Mouse (Mus musculus): ENCODE results near the gene Cd4.
A peak's percentile ranks its signal among the peaks of the same experiment; 100 is the strongest.

The Cd4 gene

DNA sequence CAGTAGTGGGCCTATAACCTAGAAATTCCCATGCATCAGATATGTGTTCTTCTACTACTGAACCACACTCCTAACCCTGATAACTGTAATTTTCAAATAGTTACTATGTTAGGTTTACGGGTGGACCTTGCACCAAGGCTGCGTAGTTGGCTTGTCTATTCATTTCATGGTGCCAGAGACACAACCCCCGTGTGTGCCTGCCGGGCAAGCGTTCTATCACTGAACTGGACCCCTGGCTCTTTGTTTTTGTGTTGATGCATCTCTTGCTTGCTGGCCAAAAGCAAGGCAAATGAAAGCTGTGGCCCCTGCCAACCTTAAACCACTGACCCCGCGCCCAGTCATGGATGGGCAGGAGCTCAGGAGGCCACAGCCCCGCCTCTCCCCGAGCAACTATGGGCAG, 6.2 kb downstream of the Cd4 start:
- H3K36me3 ChIP-seq (ENCODE audit: control insufficient read depth, insufficient read depth, low read length, poor library complexity, severe bottlenecking) = no peaks in the 10 kb centered on the region
- DNase-seq (ENCODE audit: low read depth, low spot score) = no peak
- no peaks in the 10 kb centered on the region for H3K27me3 ChIP-seq (ENCODE audit: control insufficient read depth, insufficient read depth, low read length, poor library complexity, severe bottlenecking)

DNA sequence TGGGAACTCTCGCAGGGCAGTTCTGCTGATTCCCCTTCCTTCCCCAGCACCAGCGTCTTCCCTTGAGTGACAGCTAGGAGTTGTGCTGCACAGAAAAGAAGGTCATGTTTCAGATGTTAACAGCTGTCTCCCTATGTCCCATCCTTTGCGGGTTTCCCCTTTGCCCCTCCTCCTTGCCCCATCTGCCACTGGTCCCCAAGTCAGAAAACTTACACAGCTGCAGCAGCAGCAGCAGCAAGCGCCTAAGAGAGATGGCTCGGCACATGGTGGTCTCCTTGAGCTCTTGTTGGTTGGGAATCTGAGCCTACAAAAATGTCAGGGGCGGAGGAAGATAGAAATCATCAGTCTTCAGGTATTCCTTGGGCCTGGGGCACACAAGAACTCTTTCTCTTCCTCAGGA, 8.6 kb downstream of the Cd4 start:
- Histone ChIP-seq H3K36me3 (ENCODE audit: control insufficient read depth, insufficient read depth, low read length, poor library complexity, severe bottlenecking) (no peaks in the 10 kb centered on the region), H3K27me3 (ENCODE audit: control insufficient read depth, insufficient read depth, low read length, poor library complexity, severe bottlenecking) (no peaks in the 10 kb centered on the region)
- DNase-seq (ENCODE audit: low read depth, low spot score) = no peak

DNA sequence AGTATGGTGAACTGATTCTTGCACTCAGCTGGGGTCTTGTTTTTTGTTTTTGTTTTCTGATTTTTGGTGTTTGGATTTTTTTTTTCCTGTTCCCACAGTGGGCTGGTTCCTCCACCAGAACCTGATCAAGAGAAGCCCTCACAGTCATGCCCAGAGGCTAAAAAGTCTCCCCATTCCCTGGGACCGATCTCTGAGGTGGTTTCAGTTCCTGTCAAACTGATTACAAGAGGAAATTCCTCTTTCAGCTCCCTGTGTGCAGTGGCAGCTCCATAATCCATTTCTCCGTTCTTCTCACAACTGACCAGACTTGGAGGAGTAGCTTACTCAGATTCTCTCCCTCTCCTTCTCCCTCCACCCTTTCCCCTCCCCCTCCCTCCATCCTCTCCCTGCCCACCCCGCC, 13.7 kb downstream of the Cd4 start:
- no peaks in the 10 kb centered on the region for H3K36me3 ChIP-seq (ENCODE audit: control insufficient read depth, insufficient read depth, low read length, poor library complexity, severe bottlenecking)
- no peaks in the 10 kb centered on the region for H3K27me3 ChIP-seq (ENCODE audit: control insufficient read depth, insufficient read depth, low read length, poor library complexity, severe bottlenecking)
- no peak for DNase-seq (ENCODE audit: low read depth, low spot score)

DNA sequence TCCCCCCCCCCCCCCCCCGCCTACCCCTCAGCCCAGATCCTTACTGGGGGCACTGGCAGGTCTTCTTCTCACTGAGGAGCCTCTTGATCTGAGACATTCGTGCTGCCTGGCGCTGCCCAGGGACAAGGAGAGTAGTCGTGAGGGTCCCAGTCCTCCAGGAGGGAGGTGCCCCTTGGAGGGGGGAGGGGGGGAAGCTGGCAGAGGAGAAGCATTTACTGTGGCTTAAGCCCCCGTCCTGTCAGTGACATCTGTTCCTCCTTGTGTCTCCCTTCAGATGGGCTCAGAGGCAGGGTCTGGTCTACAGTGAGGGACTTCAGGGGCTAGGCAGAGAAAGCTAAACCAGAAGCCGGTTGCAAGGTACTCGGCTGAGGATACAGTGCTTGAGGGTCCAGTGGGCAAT, 21.5 kb downstream of the Cd4 start:
- Histone ChIP-seq H3K36me3 (ENCODE audit: control insufficient read depth, insufficient read depth, low read length, poor library complexity, severe bottlenecking) (no peaks in the 10 kb centered on the region), H3K27me3 (ENCODE audit: control insufficient read depth, insufficient read depth, low read length, poor library complexity, severe bottlenecking) (peaks cover 2% of the 10 kb centered on the region; the same call in 1 of the 2 replicates)
- no peak for DNase-seq (ENCODE audit: low read depth, low spot score)

DNA sequence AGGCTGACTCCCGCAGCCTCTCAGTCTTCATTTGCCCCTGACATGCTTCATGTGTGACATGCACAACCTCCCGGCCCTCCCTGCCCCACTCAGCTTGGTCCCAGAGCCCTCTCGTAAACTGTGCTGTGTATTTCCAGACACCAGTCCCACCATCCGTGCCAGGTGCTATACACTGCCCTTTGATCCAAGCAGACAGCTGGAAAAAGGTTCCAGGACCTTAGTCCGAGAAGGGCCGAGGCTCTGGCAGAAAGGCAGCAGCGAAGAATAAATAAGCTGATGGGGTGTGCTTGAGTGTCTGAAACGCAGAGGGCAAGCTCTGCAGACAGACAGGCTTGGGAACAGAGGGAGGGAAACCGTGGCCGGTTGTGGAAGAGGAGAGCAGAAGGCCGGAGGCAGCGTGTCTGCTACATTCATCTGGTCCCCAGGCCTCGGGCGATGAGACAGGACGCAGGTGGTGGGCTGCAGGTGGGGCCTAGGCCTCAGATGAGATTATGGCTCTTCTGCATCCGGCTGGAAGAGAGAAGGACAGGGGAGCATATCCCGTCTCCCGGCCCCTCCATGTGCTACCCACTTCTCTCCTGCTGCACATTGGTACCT, 22.2 kb downstream of the Cd4 start:
- no peaks in the 10 kb centered on the region for H3K36me3 ChIP-seq (ENCODE audit: control insufficient read depth, insufficient read depth, low read length, poor library complexity, severe bottlenecking)
- no peak for DNase-seq (ENCODE audit: low read depth, low spot score)

DNA sequence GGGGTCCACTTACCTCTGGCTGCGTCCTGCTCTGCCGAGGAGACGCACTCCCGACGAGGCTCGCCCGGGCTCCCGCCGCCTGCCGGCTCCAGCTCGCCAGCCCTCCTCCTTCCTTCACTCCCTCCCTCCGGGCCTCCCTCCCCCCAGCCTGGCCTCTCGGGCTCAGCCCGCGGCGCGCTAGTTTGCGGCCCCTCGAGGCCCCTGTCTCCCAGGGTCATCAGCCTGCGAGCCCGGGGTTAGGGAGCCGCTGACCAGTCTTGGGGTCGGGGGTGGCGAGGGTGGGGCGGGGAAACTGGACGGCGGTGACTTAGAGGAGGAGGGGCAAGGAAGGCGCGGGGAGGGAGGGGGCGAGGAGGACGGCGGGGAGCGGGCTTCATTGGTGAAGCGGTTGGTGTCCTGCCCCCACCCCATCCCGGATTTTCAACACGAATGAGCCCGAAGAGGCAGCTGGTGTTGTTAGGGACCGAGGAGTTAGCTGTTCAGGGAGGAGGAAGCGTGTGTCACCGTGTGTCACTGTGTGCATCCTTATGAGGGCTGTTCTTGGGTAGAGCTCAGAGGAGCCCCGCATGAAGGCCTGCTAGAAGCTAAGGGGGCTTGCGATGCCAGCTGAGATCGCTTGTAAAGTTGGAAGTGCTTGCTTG, 24.2 kb downstream of the Cd4 start, which contains the start of gene Gpr162:
Gene Gpr162, minus strand, starts transcription at position 326 of the 641 bp plus-strand sequence.
- Histone ChIP-seq H3K27me3 (ENCODE audit: control insufficient read depth, insufficient read depth, low read length, poor library complexity, severe bottlenecking) (peaks cover 2% of the 10 kb centered on the region; the same call in 1 of the 2 replicates), H3K36me3 (ENCODE audit: control insufficient read depth, insufficient read depth, low read length, poor library complexity, severe bottlenecking) (no peaks in the 10 kb centered on the region)
- peak; percentile 30 for DNase-seq (ENCODE audit: low read depth, low spot score)

More for the DNA sequence above, 22.2 kb downstream of the Cd4 start:
- peaks cover 2% of the 10 kb centered on the region; the same call in 1 of the 2 replicates for H3K27me3 ChIP-seq (ENCODE audit: control insufficient read depth, insufficient read depth, low read length, poor library complexity, severe bottlenecking)

DNA sequence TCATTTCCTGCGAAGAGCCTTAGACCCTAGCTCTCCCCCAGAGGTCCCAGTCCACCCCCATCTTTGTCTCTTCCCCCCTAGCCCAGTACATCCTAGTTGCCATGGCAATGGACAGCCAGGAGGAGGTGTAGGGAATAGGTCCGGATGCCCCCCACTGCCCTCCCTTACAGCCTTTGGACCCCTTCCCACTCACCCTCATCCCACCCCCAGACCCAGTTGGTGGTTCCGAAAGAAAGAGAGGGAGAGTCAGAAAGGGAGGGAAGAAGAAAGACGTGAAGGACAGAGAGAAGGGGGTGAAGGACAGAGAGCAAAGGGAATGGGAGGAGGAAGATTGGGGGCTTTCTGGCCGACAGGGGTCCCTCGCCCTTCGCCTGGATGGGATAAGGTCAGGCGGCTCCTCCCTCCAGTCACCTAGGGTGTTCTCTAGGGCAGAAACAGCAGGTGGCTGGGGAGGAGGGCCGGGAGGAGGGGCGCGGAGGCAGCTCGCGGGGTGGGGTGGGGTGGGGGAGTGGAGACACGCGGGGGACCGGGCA, 24.8 kb downstream of the Cd4 start:
- H3K36me3 ChIP-seq (ENCODE audit: control insufficient read depth, insufficient read depth, low read length, poor library complexity, severe bottlenecking) = no peaks in the 10 kb centered on the region
- no peak for DNase-seq (ENCODE audit: low read depth, low spot score)

DNA sequence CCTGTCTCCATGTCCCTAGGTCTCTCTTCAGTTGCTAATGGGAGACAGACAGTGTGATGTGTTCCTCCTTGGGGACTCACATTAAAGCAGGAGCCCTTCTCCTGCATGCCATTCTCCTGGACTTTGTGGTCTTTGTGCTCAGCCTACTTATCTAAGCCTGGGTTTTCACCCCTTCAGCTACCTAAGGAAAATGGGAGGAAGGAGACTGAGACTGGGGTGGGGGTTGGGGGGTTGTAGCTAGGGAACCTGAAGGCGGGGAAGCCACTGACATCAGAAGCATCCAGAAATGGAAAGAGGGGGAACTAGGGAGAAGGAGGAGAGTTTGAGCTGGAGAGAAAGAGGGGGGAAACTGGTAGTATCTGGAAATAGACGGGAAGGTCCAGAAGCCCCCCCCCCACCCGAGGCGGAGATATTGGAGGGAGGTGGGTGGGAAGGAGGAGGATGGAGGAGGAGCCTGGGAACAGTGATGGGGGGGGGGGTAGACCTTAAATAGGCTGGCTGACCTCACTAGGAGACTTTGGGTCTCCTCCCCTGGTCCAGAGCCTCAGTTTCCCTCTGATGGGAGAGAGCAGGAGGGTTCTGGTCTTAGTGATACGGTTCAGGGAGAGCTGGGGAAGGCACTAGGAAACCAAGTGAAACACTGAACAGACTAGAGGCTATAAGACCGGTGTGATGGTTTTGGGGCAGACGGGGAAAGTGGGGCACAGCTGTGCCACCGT, 25.5 kb downstream of the Cd4 start:
- no peak for DNase-seq (ENCODE audit: low read depth, low spot score)
- peaks cover 2% of the 10 kb centered on the region; the same call in 1 of the 2 replicates for H3K27me3 ChIP-seq (ENCODE audit: control insufficient read depth, insufficient read depth, low read length, poor library complexity, severe bottlenecking)
- H3K36me3 ChIP-seq (ENCODE audit: control insufficient read depth, insufficient read depth, low read length, poor library complexity, severe bottlenecking) = no peaks in the 10 kb centered on the region

More for the DNA sequence above, 24.8 kb downstream of the Cd4 start:
- peaks cover 2% of the 10 kb centered on the region; the same call in 1 of the 2 replicates for H3K27me3 ChIP-seq (ENCODE audit: control insufficient read depth, insufficient read depth, low read length, poor library complexity, severe bottlenecking)

DNA sequence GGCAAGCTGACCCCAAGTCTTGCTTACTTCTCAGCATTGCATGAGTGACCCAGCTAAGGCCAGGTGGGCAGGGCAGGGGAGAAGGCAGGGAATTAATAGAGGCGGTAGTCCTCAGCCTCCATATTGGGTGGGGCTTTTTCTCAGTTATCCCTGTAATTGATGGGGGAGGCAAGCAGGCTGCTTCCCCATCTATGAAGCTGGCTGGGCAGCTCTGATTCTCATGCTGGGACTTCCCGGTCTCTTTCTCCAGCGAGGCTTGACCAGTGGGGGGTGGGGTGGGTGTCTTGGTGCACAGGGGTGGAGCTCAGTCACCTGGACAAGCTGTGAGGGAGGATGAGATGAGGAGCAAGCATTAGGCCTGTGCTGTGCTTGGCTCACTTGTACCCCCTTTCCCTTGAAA, 26.2 kb downstream of the Cd4 start:
- no peak for DNase-seq (ENCODE audit: low read depth, low spot score)

DNA sequence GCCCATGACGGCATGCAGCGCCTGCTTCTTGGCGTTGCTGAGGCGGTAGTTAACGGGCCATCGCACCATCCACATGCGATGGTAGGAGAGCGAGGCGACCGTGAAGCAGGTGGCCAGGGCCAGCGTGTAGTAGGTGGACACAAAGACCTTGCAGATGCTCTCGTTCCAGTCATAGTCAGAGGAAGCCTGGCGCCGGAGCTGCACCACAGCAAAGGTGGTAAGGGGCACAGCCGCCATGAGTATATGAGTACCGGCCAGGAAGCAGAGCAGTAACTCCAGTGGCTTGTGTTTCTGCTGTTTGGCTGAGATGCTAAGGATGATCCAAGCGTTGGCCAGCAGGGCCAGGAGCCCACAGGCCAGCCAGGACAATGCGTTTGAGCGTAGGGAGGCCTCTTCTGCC, 26.8 kb downstream of the Cd4 start:
- Histone ChIP-seq H3K27me3 (ENCODE audit: control insufficient read depth, insufficient read depth, low read length, poor library complexity, severe bottlenecking) (peaks cover 4% of the 10 kb centered on the region; the same call in 1 of the 2 replicates), H3K36me3 (ENCODE audit: control insufficient read depth, insufficient read depth, low read length, poor library complexity, severe bottlenecking) (no peaks in the 10 kb centered on the region)
- DNase-seq (ENCODE audit: low read depth, low spot score) = no peak

More for the DNA sequence above, 26.2 kb downstream of the Cd4 start:
- peaks cover 4% of the 10 kb centered on the region; the same call in 1 of the 2 replicates for H3K27me3 ChIP-seq (ENCODE audit: control insufficient read depth, insufficient read depth, low read length, poor library complexity, severe bottlenecking)
- no peaks in the 10 kb centered on the region for H3K36me3 ChIP-seq (ENCODE audit: control insufficient read depth, insufficient read depth, low read length, poor library complexity, severe bottlenecking)

DNA sequence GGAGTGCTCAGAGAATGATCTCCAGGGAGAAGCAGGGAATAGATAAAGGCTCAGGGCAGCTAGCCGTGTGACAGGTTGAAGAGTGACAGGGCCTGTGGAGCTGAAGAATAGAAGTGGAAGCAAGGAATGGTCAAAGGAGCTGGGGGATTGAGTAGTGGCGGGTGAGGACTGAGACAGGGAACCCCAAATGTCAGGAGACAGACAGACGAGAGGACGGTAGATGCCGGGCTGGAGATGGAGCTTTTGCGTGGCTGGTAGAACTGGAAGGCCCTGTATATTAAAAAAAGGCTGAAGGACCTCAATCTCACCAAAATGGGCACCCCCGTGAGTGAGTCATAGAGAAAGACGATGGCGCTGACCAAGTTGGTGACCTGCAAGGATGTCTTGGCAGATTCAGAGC, 27.5 kb downstream of the Cd4 start:
- no peaks in the 10 kb centered on the region for H3K36me3 ChIP-seq (ENCODE audit: control insufficient read depth, insufficient read depth, low read length, poor library complexity, severe bottlenecking)
- DNase-seq (ENCODE audit: low read depth, low spot score) = no peak
- peaks cover 7% of the 10 kb centered on the region for H3K27me3 ChIP-seq (ENCODE audit: control insufficient read depth, insufficient read depth, low read length, poor library complexity, severe bottlenecking)

DNA sequence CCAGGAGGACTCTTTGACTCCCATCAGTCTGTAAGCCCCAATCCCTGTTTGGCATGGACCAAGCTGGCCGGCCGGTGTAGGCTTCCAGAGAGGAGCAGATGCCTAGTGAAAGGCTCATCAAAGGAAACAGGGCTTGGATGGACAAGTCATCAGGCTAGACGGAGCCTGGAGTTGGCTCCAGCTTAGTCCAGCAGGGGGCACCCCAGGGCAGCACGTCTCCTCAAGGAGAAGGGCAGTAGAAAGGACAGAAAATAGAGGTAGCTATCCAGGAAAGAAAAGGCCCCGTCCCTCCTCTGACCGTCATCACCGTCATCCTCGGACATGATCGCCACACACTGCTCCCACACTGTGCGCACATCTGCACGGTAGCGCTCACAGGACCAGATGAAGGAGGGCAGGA, 28.3 kb downstream of the Cd4 start:
- Histone ChIP-seq H3K27me3 (ENCODE audit: control insufficient read depth, insufficient read depth, low read length, poor library complexity, severe bottlenecking) (peaks cover 7% of the 10 kb centered on the region), H3K36me3 (ENCODE audit: control insufficient read depth, insufficient read depth, low read length, poor library complexity, severe bottlenecking) (no peaks in the 10 kb centered on the region)
- DNase-seq (ENCODE audit: low read depth, low spot score) = peak; percentile 83

DNA sequence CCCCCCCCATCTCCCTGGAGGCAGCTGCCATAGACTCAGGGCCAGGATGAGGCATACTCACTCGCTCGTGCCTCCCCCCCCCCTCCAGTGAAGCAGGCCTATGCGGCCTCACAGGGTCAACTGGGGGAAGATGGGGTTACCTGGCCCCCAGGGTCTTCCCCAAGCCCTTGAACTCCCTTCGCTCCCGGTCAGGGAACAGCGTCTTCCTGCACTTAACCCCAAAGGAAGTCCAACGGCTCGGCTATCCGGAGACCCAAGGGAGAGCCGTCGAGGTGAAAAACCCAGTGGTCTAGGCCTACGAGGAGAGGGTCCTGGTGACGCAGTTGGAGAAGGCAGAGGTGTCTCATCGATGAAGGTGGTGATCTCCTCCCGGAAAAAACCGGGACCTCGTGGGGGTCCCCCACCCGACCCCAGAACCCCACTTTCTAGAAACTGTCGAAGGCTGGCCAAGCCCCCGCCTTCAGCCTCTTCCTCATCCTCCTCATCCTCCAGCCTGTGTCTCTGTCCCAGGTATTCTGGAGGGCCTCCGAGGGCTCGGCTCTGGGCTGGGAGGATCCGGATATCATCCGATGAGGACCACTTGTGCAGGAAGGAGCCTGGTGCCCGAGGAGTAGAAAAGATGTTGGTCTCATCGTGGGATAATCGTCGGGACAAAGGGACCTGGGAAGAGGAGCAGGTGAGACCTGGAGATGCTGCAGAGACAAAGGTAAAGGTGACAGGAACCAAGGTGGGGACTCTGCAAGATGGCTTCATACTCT, 29.3 kb downstream of the Cd4 start:
- no peak for DNase-seq (ENCODE audit: low read depth, low spot score)
- Histone ChIP-seq H3K27me3 (ENCODE audit: control insufficient read depth, insufficient read depth, low read length, poor library complexity, severe bottlenecking) (peaks cover 7% of the 10 kb centered on the region), H3K36me3 (ENCODE audit: control insufficient read depth, insufficient read depth, low read length, poor library complexity, severe bottlenecking) (no peaks in the 10 kb centered on the region)

DNA sequence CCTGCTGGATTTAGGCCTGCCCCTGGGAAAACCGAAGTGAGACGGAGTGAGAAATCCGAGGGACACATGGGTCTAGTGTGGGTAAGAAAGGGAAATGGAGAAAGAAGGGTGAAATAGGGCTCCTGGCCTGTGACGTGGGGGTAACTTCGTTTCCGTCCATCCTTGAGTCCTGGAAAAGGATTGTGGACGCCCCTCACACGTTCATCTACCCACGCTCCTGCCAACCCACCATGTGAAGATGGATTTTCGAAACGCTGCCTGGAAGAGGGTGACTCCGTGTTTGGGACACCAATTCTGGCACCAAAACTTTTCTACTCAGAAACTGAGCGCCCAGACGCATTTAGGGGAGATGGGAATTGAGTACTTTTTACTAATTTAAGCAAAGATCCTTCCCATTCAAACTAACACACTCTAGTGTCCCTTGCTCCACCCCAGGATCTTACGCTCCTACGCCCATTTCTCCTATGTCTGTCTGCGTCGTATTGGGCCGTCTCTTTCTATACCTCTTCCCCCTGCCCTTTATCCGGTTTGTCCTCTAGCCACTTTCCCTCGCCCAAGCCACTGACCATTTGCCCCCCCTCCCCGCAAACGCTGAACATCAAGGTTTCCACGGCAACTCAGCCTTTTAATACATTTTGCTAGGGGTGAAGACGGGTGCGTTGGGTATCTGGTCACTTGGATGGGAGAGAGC, 30.0 kb downstream of the Cd4 start:
- H3K27me3 ChIP-seq (ENCODE audit: control insufficient read depth, insufficient read depth, low read length, poor library complexity, severe bottlenecking) = peaks cover 7% of the 10 kb centered on the region
- H3K36me3 ChIP-seq (ENCODE audit: control insufficient read depth, insufficient read depth, low read length, poor library complexity, severe bottlenecking) = no peaks in the 10 kb centered on the region
- no peak for DNase-seq (ENCODE audit: low read depth, low spot score)
